Mouse (Mus musculus) forebrain, postnatal 0 days (tissue): Measurements from ENCODE around the gene Inpp4a. TPM values are rescaled to one million over a fixed set of nuclear protein-coding genes. Genes with fewer than 3 reads are reported as not detected.

Experiments
- ATAC-seq: fragments of 200-750 bp; cut with Nextera tagmentation; 2 replicates; pipeline ENCODE4 v1.8.0; 2017; ENCODE audit warnings: mild to moderate bottlenecking, moderate library complexity
- DNase-seq: peaks from one replicate; pipeline ENCODE4 v3.0.0-alpha.2; 2015
- H3K27ac ChIP-seq: fragments of 300-500 bp; sonication (generic); 2 replicates; pipeline ENCODE4 v1.5.1; 2014; ENCODE audit warnings: low read depth, mild to moderate bottlenecking, antibody characterized with exemption, low read length, moderate library complexity, mixed read lengths
- H3K27me3 ChIP-seq: fragments of 300-500 bp; sonication (generic); 2 replicates; pipeline ENCODE4 v1.6.1; 2014; ENCODE audit warnings: mild to moderate bottlenecking, low read length, mixed read lengths; ENCODE audit not compliant: insufficient read depth
- H3K36me3 ChIP-seq: fragments of 300-500 bp; sonication (generic); 2 replicates; pipeline ENCODE4 v1.6.1; 2014; ENCODE audit warnings: mild to moderate bottlenecking, moderate library complexity; ENCODE audit not compliant: insufficient read depth
- H3K4me1 ChIP-seq: fragments of 300-500 bp; sonication (generic); 2 replicates; pipeline ENCODE4 v1.6.1; 2014; ENCODE audit warnings: antibody characterized with exemption; ENCODE audit not compliant: insufficient read depth
- H3K4me2 ChIP-seq: fragments of 300-500 bp; sonication (generic); 2 replicates; pipeline ENCODE4 v1.6.1; 2014; ENCODE audit warnings: low read depth, mild to moderate bottlenecking, moderate library complexity
- H3K4me3 ChIP-seq: fragments of 300-500 bp; sonication (generic); 2 replicates; pipeline ENCODE4 v1.5.1; 2014; ENCODE audit warnings: low read depth, low read length, mixed read lengths
- H3K9ac ChIP-seq: fragments of 300-500 bp; sonication (generic); 2 replicates; pipeline ENCODE4 v1.6.1; 2014; ENCODE audit warnings: mild to moderate bottlenecking
- H3K9me3 ChIP-seq: fragments of 300-500 bp; sonication (generic); 2 replicates; pipeline ENCODE4 v1.6.1; 2016; ENCODE audit warnings: low read length
- CTCF ChIP-seq: sonication (generic); IDR thresholded peaks from 2 replicates; pipeline ENCODE4 v1.5.1; 2016; ENCODE audit warnings: antibody characterized with exemption, control low read depth, low read depth
- WGBS: fragments of 180-500 bp; shearing (Covaris S2); extraction: QIAGEN DNeasy Blood & Tissue Kit; methylation state at CpG from one replicate; pipeline ENCODE4 v1.1.7; 2014; 5-methylcytosine and 5-hydroxymethylcytosine counted together
- polyA plus RNA-seq: library from polyadenylated mRNA; unstranded; fragments of >200 nt; fragmentation: Nextera tagmentation; extraction: Ambion mirVana; gene quantifications from 2 replicates; pipeline ENCODE4 v1.2.1, GENCODE M21; 2015
- total RNA-seq: library from RNA; depleted of rRNA; stranded (reverse); fragments of >200 nt; gene quantifications from 2 replicates; pipeline ENCODE4 v1.2.3, GENCODE M21; 2014

Inpp4a gene
- total and polyA plus RNA-seq, 2 experiments from 2014 or later = 41.2 to 72.1 TPM

GRCm38 (mm10) chr1:37307586-37307985 is 7.9 kb downstream of the Inpp4a start:
- Histone ChIP-seq H3K4me1 (no peaks in the 10 kb centered on the region), H3K27me3 (no peaks in the 10 kb centered on the region), H3K36me3 (no peaks in the 10 kb centered on the region), H3K9me3 (no peaks in the 10 kb centered on the region), H3K4me3 (no peak overlapping the region), H3K27ac (no peak overlapping the region), H3K4me2 (no peak overlapping the region), H3K9ac (no peak overlapping the region)
- 92% methylated on average over 2 of the region's 2 CpGs for WGBS
- no peak for TF ChIP-seq CTCF
- DNase-seq (no peak), ATAC-seq (no peak)

GRCm38 (mm10) chr1:37308021-37308742 is 8.5 kb downstream of the Inpp4a start:
- 87% methylated on average over 8 of the region's 8 CpGs for WGBS
- Histone ChIP-seq H3K9me3 (no peaks in the 10 kb centered on the region), H3K27me3 (no peaks in the 10 kb centered on the region), H3K4me1 (no peaks in the 10 kb centered on the region), H3K36me3 (no peaks in the 10 kb centered on the region), H3K4me3 (no peak overlapping the region), H3K9ac (no peak overlapping the region), H3K27ac (no peak overlapping the region), H3K4me2 (no peak overlapping the region)
- ATAC-seq (no peak), DNase-seq (no peak)
- TF ChIP-seq CTCF = no peak

GRCm38 (mm10) chr1:37308743-37309100 is 9.1 kb downstream of the Inpp4a start:
- no peak for TF ChIP-seq CTCF
- Histone ChIP-seq H3K9ac (no peak overlapping the region), H3K4me1 (no peaks in the 10 kb centered on the region), H3K27me3 (no peaks in the 10 kb centered on the region), H3K9me3 (no peaks in the 10 kb centered on the region), H3K27ac (no peak overlapping the region), H3K4me3 (no peak overlapping the region), H3K36me3 (no peaks in the 10 kb centered on the region), H3K4me2 (no peak overlapping the region)
- 92% methylated on average over 3 of the region's 3 CpGs for WGBS
- ATAC-seq (no peak), DNase-seq (no peak)

GRCm38 (mm10) chr1:37309939-37310515 is 10.4 kb downstream of the Inpp4a start:
- Histone ChIP-seq H3K36me3 (no peaks in the 10 kb centered on the region), H3K4me2 (no peak overlapping the region), H3K9ac (no peak overlapping the region), H3K9me3 (no peaks in the 10 kb centered on the region), H3K4me1 (no peaks in the 10 kb centered on the region), H3K27me3 (no peaks in the 10 kb centered on the region), H3K4me3 (no peak overlapping the region), H3K27ac (no peak overlapping the region)
- no peak for ATAC-seq
- WGBS = 93% methylated on average over 4 of the region's 4 CpGs
- no peak for DNase-seq
- no peak for TF ChIP-seq CTCF

GRCm38 (mm10) chr1:37314338-37314737 is 14.7 kb downstream of the Inpp4a start:
- H3K9me3 ChIP-seq = no peaks in the 10 kb centered on the region
- H3K4me3 ChIP-seq = no peak overlapping the region
- 69% methylated on average over 7 of the region's 7 CpGs for WGBS
- no peak overlapping the region for H3K4me2 ChIP-seq
- H3K36me3 ChIP-seq = no peaks in the 10 kb centered on the region
- no peak for ATAC-seq
- no peak overlapping the region for H3K27ac ChIP-seq
- no peak for DNase-seq
- no peaks in the 10 kb centered on the region for H3K27me3 ChIP-seq
- H3K9ac ChIP-seq = no peak overlapping the region
- no peaks in the 10 kb centered on the region for H3K4me1 ChIP-seq
- no peak for TF ChIP-seq CTCF

- Histone ChIP-seq H3K4me3 (no peak overlapping the region), H3K27me3 (no peaks in the 10 kb centered on the region), H3K4me1 (no peaks in the 10 kb centered on the region), H3K36me3 (no peaks in the 10 kb centered on the region), H3K4me2 (no peak overlapping the region), H3K9me3 (no peaks in the 10 kb centered on the region), H3K9ac (no peak overlapping the region), H3K27ac (no peak overlapping the region)
- TF ChIP-seq CTCF = no peak
- 85% methylated on average over 7 of the region's 7 CpGs for WGBS
- DNase-seq (no peak), ATAC-seq (no peak)
These were observed 18.1 kb downstream of the Inpp4a start for GRCm38 (mm10) chr1:37317644-37318285.

GRCm38 (mm10) chr1:37318558-37318957 is 18.9 kb downstream of the Inpp4a start:
- Histone ChIP-seq H3K27ac (no peak overlapping the region), H3K4me1 (no peaks in the 10 kb centered on the region), H3K4me3 (no peak overlapping the region), H3K4me2 (no peak overlapping the region), H3K36me3 (no peaks in the 10 kb centered on the region), H3K9me3 (no peaks in the 10 kb centered on the region), H3K27me3 (no peaks in the 10 kb centered on the region), H3K9ac (no peak overlapping the region)
- ATAC-seq (no peak), DNase-seq (no peak)
- WGBS = 97% methylated on average over 2 of the region's 2 CpGs
- TF ChIP-seq CTCF = no peak
